Mouse (Mus musculus) thymus, adult 2 months (tissue): Measurements from ENCODE around the gene Guca2a. TPM values are rescaled to one million over a fixed set of nuclear protein-coding genes. Genes with fewer than 3 reads are reported as not detected.
"Not testable (repeated sequence)": the region's sequence is repeated elsewhere in the genome, so short reads cannot be mapped to it uniquely, and the experiment has no call there.

Experiments used
- DNase-seq: peaks from one replicate; pipeline ENCODE4 v3.0.0; 2021
- H3K27ac ChIP-seq: fragments of 200-500 bp; 2 replicates; pipeline ENCODE4 v1.5.1; 2012; ENCODE audit warnings: low read length, control low read depth; ENCODE audit not compliant: control insufficient read depth, insufficient read depth
- H3K27me3 ChIP-seq: fragments of 200-500 bp; 2 replicates; pipeline ENCODE4 v1.6.1; 2012; ENCODE audit warnings: mild to moderate bottlenecking, low read length, moderate library complexity, mixed read lengths; ENCODE audit not compliant: control insufficient read depth, insufficient read depth
- H3K36me3 ChIP-seq: fragments of 200-500 bp; 2 replicates; pipeline ENCODE4 v1.6.1; 2012; ENCODE audit warnings: mild to moderate bottlenecking, low read length, moderate library complexity; ENCODE audit not compliant: control insufficient read depth, insufficient read depth
- H3K4me1 ChIP-seq: fragments of 200-500 bp; replicated peaks from 2 replicates; pipeline ENCODE4 v1.6.1; 2012; ENCODE audit warnings: low read length; ENCODE audit not compliant: control insufficient read depth, insufficient read depth
- H3K4me3 ChIP-seq: fragments of 200-500 bp; 2 replicates; pipeline ENCODE4 v1.5.1; 2012; ENCODE audit warnings: mild to moderate bottlenecking, low read length, control low read depth, moderate library complexity; ENCODE audit not compliant: control insufficient read depth, insufficient read depth
- CTCF ChIP-seq: fragments of 200-500 bp; IDR thresholded peaks from 2 replicates; pipeline ENCODE4 v1.5.1; 2012; ENCODE audit warnings: mild to moderate bottlenecking, control low read depth, low read length, moderate library complexity, borderline replicate concordance; ENCODE audit not compliant: control insufficient read depth, poor library complexity, insufficient read depth; ENCODE audit errors: extremely low read depth
- POLR2A ChIP-seq: fragments of 200-500 bp; IDR thresholded peaks from 2 replicates; pipeline ENCODE4 v1.6.1; 2012; ENCODE audit warnings: mild to moderate bottlenecking, low read length, control low read depth, moderate library complexity; ENCODE audit not compliant: control insufficient read depth, poor library complexity, insufficient read depth; ENCODE audit errors: extremely low read depth
- WGBS: fragments of 180-500 bp; shearing (Covaris S2); methylation state at CpG from one replicate; pipeline ENCODE4 v1.1.7; 2018; 5-methylcytosine and 5-hydroxymethylcytosine counted together
- polyA plus RNA-seq: library from polyadenylated mRNA; depleted of rRNA; stranded (reverse); fragments of >200 nt; gene quantifications from 2 replicates; pipeline ENCODE4 v1.2.3, GENCODE M21; 2012

Gene Guca2a
- polyA plus RNA-seq, 1 experiment, result 0.75 TPM

DNA sequence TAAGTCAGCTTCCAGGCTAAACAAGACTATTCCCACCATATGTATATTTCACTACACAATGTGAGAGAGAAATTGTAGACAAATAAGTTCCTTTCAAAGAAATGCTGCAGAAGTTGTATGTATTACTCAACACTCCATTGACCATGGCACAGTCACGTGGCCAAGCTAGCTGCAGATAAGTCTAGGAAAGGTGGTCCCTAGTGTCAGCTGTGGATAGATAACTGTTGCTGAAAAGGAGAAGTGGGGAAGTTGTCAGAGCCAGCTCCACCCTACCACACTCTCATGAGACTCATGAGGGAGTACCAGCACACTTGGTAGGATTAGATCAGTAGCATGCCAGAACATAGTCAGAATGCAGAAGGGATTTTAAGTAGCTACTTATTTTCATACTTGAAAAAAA is 28.0 kb upstream of the Guca2a start:
- no peak for DNase-seq
- H3K27me3 ChIP-seq, result no peaks in the 10 kb centered on the region
- 62% methylated on average over 1 of the region's 1 CpGs for WGBS
- no peak overlapping the region for H3K4me3 ChIP-seq
- TF ChIP-seq POLR2A (no peak), CTCF (no peak)
- H3K36me3 ChIP-seq, result no peaks in the 10 kb centered on the region
- H3K27ac ChIP-seq, result no peak overlapping the region
- no peaks in the 10 kb centered on the region for H3K4me1 ChIP-seq

DNA sequence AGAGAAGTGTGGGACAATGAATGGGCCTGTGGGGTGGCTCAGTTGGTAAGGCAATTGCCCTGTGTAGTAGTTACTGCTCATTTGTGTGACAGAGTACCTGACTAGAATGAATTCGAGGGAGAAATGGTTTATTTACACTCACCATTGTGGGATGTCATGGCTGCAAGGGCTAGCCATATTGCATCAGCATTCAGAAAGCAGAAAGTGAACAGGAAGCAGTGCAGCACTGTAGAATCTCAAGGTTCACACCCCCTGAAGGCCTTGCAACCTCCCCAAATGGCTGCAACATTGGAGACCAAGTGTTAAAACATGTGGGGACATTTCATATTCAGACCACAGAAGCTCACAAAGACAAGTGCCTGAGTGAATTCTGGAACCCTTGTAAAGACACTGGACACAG is 23.4 kb upstream of the Guca2a start:
- no peaks in the 10 kb centered on the region for H3K4me1 ChIP-seq

DNA sequence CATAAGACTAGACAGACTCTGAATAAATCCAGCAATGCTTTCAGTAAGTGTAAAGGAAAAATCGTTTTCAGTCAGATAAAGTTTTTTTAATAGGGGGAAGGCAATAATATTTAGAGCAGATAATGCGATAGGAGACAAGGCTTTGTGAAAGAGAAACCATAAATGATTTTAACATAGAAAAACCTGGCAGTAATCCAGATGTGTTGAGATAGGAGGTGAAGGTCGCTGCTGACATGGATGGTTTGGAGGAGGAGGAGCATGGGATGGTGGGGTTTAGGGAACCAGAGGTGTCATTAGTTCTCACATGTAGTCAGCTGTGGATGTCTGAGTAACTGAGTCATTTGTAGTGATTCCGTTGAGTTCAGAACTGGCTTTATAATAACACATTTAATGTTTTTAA is 22.8 kb upstream of the Guca2a start:
- 81% methylated on average over 4 of the region's 4 CpGs for WGBS
- Histone ChIP-seq H3K36me3 (peaks cover 19% of the 10 kb centered on the region), H3K4me1 (no peaks in the 10 kb centered on the region), H3K27me3 (no peaks in the 10 kb centered on the region), H3K4me3 (no peak overlapping the region), H3K27ac (no peak overlapping the region)
- DNase-seq, result no peak
- TF ChIP-seq POLR2A, result no peak

More for the DNA sequence above, 23.4 kb upstream of the Guca2a start:
- 78% methylated on average over 1 of the region's 1 CpGs for WGBS
- Histone ChIP-seq H3K36me3 (peaks cover 12% of the 10 kb centered on the region), H3K4me3 (no peak overlapping the region), H3K27ac (no peak overlapping the region), H3K27me3 (no peaks in the 10 kb centered on the region)
- DNase-seq, result no peak
- TF ChIP-seq POLR2A (no peak), CTCF (no peak)

DNA sequence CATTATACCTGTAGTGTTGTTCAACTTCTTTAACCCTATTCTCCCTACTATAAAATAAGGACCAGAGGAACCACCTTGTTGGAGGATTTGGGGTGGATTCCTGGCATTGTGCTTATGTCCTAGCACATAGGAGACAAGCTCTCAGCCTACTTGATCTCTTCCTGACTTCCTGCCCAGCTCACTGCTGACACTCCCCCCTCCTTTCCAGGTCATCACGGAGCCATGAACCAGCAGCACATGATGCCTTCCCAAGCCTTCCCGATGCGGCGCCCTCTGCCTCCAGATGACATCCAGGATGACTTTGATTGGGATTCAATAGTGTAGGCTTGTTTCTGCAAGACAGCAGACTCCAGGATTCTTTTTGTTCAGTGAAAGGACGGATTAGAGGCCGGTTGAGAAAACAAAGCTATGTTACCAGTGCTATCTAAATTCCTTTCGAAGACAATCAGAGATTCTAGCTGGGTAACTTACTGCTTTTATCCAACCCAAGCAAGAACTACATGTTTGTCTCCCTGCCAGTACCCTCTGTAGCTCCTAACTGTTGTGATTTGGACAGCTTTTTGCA is 11.3 kb upstream of the Guca2a start:
- 95% methylated on average over 7 of the region's 7 CpGs for WGBS
- Histone ChIP-seq H3K27ac (no peak overlapping the region), H3K4me3 (no peak overlapping the region), H3K27me3 (no peaks in the 10 kb centered on the region), H3K4me1 (no peaks in the 10 kb centered on the region), H3K36me3 (peaks cover 50% of the 10 kb centered on the region)
- TF ChIP-seq POLR2A (no peak), CTCF (no peak)
- no peak for DNase-seq

DNA sequence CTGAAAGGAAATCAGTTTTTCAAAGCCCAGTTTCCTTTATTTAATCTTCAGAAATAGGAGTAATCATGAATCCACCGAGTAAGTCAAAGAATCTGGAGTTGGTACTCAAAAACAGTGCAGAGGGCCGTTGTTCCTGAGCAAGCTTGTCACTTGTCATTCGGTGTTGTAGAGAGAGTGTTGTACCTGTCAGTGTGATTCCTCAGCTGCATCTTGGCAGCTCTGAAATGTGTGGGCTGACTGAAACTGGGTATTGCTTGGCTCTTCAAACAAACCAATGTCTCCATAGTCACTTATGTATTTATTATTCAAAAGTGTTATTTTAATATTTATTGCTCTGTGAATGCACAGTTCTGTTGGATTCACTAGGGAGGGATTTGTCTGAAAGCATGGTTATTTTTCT is 10.6 kb upstream of the Guca2a start:
- TF ChIP-seq CTCF (no peak), POLR2A (no peak)
- no peak overlapping the region for H3K27ac ChIP-seq
- no peaks in the 10 kb centered on the region for H3K4me1 ChIP-seq
- DNase-seq, result no peak
- no peaks in the 10 kb centered on the region for H3K27me3 ChIP-seq
- 94% methylated on average over 3 of the region's 3 CpGs for WGBS
- peaks cover 45% of the 10 kb centered on the region for H3K36me3 ChIP-seq
- no peak overlapping the region for H3K4me3 ChIP-seq

DNA sequence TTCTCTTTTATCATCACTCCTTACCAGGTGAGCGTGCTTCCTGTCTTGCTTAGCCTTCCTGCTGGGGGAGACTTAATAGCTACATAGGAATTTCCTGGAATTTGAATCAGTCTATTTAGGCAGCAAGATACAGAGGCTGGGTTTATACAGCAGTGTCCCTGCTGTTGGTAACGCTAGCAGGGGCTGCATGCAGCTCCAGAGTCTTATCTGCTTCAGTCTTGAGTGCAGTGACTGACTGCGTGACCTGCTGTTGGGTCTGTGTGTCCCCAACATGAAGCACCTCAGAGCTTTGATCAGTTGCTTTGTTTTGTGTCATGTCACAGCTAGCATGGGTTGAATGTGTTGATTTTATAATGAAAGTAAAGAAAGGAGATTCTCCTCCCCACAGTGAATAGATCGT is 10.2 kb upstream of the Guca2a start:
- Histone ChIP-seq H3K4me3 (no peak overlapping the region), H3K4me1 (no peaks in the 10 kb centered on the region), H3K27ac (no peak overlapping the region), H3K27me3 (no peaks in the 10 kb centered on the region), H3K36me3 (peaks cover 40% of the 10 kb centered on the region)
- TF ChIP-seq POLR2A (no peak), CTCF (no peak)
- 95% methylated on average over 4 of the region's 4 CpGs for WGBS
- no peak for DNase-seq

DNA sequence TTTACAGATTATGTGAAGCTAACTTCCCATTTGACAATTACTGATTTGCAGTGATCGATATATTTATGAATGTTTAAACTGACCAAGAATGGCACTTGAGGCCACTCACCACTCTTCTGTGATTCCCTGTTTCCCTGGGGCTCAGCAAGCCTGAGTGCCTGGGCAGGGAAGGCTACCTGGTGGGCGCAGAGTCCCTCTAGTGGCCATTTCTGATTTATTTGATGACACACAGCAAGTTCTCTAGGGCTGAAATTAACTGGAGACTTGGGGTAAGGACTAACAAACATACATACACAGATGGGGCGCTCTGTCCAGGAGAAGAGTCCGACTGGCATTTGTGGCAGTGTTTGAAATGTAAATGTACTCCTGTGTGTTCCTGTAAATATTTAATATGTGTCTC is 9.1 kb upstream of the Guca2a start:
- not testable (repeated sequence) for DNase-seq, H3K4me1 ChIP-seq, H3K27ac ChIP-seq, H3K4me3 ChIP-seq, H3K27me3 ChIP-seq
- peaks cover 34% of the 10 kb centered on the region for H3K36me3 ChIP-seq
- 82% methylated on average over 4 of the region's 4 CpGs for WGBS
